Mouse (Mus musculus) MEL (cell line): ENCODE results near the gene Gak. TPM values are rescaled to one million over a fixed set of nuclear protein-coding genes. Genes with fewer than 3 reads are reported as not detected.

Source experiments
- DNase-seq: peaks from one replicate; pipeline ENCODE4 v3.0.0; 2011; ENCODE audit warnings: low read depth, low spot score
- H3K27ac ChIP-seq: 2 replicates; pipeline ENCODE4 v1.5.1; 2012; ENCODE audit warnings: low read depth, mild to moderate bottlenecking, control low read depth, low read length, moderate library complexity; ENCODE audit not compliant: control insufficient read depth
- H3K27me3 ChIP-seq, 2 experiments: fragments of 150-350 bp in 1 of 2; sonication (generic) in 1 of 2; 2 replicates each; pipeline ENCODE4 v1.6.1; 2012; ENCODE audit warnings: low read length in 2 of 2, mild to moderate bottlenecking in 2 of 2, improper control_type of control experiment in 1 of 2, moderate library complexity in 1 of 2; ENCODE audit not compliant: insufficient read depth in 2 of 2, control insufficient read depth in 1 of 2
- H3K36me3 ChIP-seq, 2 experiments: 2 replicates each; pipeline ENCODE4 v1.6.1; 2012 to 2014; ENCODE audit warnings: low read length in 2 of 2, improper control_type of control experiment in 1 of 2, inconsistent platforms in 1 of 2, mild to moderate bottlenecking in 1 of 2; ENCODE audit not compliant: insufficient read depth in 2 of 2, control insufficient read depth in 1 of 2
- H3K4me1 ChIP-seq, 2 experiments: fragments of 150-350 bp in 1 of 2; sonication (generic) in 1 of 2; 2 replicates each; pipeline ENCODE4 v1.6.1; 2012; ENCODE audit warnings: low read length in 2 of 2, improper control_type of control experiment in 1 of 2, mild to moderate bottlenecking in 1 of 2; ENCODE audit not compliant: insufficient read depth in 2 of 2, control insufficient read depth in 1 of 2
- H3K4me3 ChIP-seq, 2 experiments: fragments of 150-350 bp in 1 of 2; sonication (generic) in 1 of 2; 2 replicates each; pipeline ENCODE4 v1.5.1; 2012; ENCODE audit warnings: low read depth in 2 of 2, low read length in 2 of 2, mild to moderate bottlenecking in 2 of 2, moderate library complexity in 2 of 2, control low read depth in 1 of 2, improper control_type of control experiment in 1 of 2; ENCODE audit not compliant: control insufficient read depth in 1 of 2, insufficient read depth in 1 of 2
- H3K79me2 ChIP-seq: 2 replicates; pipeline ENCODE4 v1.6.1; 2012; ENCODE audit warnings: mild to moderate bottlenecking, low read length, moderate library complexity; ENCODE audit not compliant: control insufficient read depth, poor library complexity, insufficient read depth
- H3K9ac ChIP-seq: 2 replicates; pipeline ENCODE4 v1.6.1; 2012; ENCODE audit warnings: low read depth, mild to moderate bottlenecking, control low read depth, low read length, moderate library complexity; ENCODE audit not compliant: control insufficient read depth, poor library complexity, severe bottlenecking
- H3K9me3 ChIP-seq: fragments of 150-350 bp; sonication (generic); replicated peaks from 2 replicates; pipeline ENCODE4 v1.6.1; 2012; ENCODE audit warnings: mild to moderate bottlenecking, low read length, improper control_type of control experiment, moderate library complexity; ENCODE audit not compliant: insufficient read depth
- BHLHE40 ChIP-seq: IDR thresholded peaks from 2 replicates; pipeline ENCODE4 v1.6.1; 2012; ENCODE audit warnings: low read depth, mild to moderate bottlenecking, inconsistent platforms, low read length, improper control_type of control experiment, borderline replicate concordance
- CHD2 ChIP-seq: IDR thresholded peaks from 2 replicates; pipeline ENCODE4 v1.6.1; 2011; ENCODE audit warnings: low read length, improper control_type of control experiment
- CTCF ChIP-seq, 3 experiments: IDR thresholded peaks in 2 of 3; conservative IDR thresholded peaks in 1 of 3; 2 replicates each; pipeline ENCODE4 v1.5.1; 2011 to 2012; ENCODE audit warnings: low read length in 3 of 3, low read depth in 2 of 3, mild to moderate bottlenecking in 2 of 3, improper control_type of control experiment in 1 of 3, inconsistent platforms in 1 of 3, mixed read lengths in 1 of 3, moderate library complexity in 1 of 3; ENCODE audit not compliant: control insufficient read depth in 1 of 3, insufficient read depth in 1 of 3, poor library complexity in 1 of 3, severe bottlenecking in 1 of 3
- E2F4 ChIP-seq: IDR thresholded peaks from 2 replicates; pipeline ENCODE4 v1.6.1; 2011; ENCODE audit warnings: low read depth, low read length, improper control_type of control experiment, borderline replicate concordance
- GATA1 ChIP-seq: IDR thresholded peaks from 2 replicates; pipeline ENCODE4 v1.6.1; 2011; ENCODE audit warnings: low read depth, low read length, improper control_type of control experiment
- HCFC1 ChIP-seq: IDR thresholded peaks from 2 replicates; pipeline ENCODE4 v1.6.1; 2012; ENCODE audit warnings: low read depth, mild to moderate bottlenecking, inconsistent platforms, low read length, improper control_type of control experiment, moderate library complexity
- JUND ChIP-seq: IDR thresholded peaks from 2 replicates; pipeline ENCODE4 v1.6.1; 2011; ENCODE audit warnings: low read depth, mild to moderate bottlenecking, improper control_type of control experiment, low read length
- KAT2A ChIP-seq: conservative IDR thresholded peaks from 2 replicates; pipeline ENCODE4 v1.6.1; 2012; ENCODE audit warnings: low read depth, low read length, improper control_type of control experiment, inconsistent platforms
- MAFK ChIP-seq: IDR thresholded peaks from 2 replicates; pipeline ENCODE4 v1.6.1; 2011; ENCODE audit warnings: low read depth, mild to moderate bottlenecking, low read length, improper control_type of control experiment, borderline replicate concordance
- MYB ChIP-seq: IDR thresholded peaks from 2 replicates; pipeline ENCODE4 v1.6.1; 2011; ENCODE audit warnings: mild to moderate bottlenecking, low read depth, low read length, improper control_type of control experiment
- NELFE ChIP-seq: IDR thresholded peaks from 2 replicates; pipeline ENCODE4 v1.6.1; 2011; ENCODE audit warnings: low read depth, low read length, improper control_type of control experiment
- POLR2A ChIP-seq, 2 experiments: IDR thresholded peaks; 2 replicates each; pipeline ENCODE4 v1.6.1; 2011 to 2012; ENCODE audit warnings: low read length in 2 of 2, mild to moderate bottlenecking in 2 of 2, control low read depth in 1 of 2, improper control_type of control experiment in 1 of 2, low read depth in 1 of 2, moderate library complexity in 1 of 2; ENCODE audit not compliant: control insufficient read depth in 1 of 2, insufficient read depth in 1 of 2, poor library complexity in 1 of 2
- POLR2AphosphoS2 ChIP-seq: IDR thresholded peaks from 2 replicates; pipeline ENCODE4 v1.6.1; 2011; ENCODE audit warnings: low read length, improper control_type of control experiment
- POLR2AphosphoS5 ChIP-seq: IDR thresholded peaks from 2 replicates; pipeline ENCODE4 v1.6.1; 2012; ENCODE audit warnings: low read depth, borderline replicate concordance, mild to moderate bottlenecking, inconsistent platforms, low read length, moderate library complexity, mixed read lengths
- RAD21 ChIP-seq: IDR thresholded peaks from 2 replicates; pipeline ENCODE4 v1.6.1; 2011; ENCODE audit warnings: mild to moderate bottlenecking, low read depth, low read length, improper control_type of control experiment
- RCOR1 ChIP-seq: IDR thresholded peaks from 2 replicates; pipeline ENCODE4 v1.6.1; 2012; ENCODE audit warnings: low read depth, mild to moderate bottlenecking, inconsistent platforms, low read length, improper control_type of control experiment
- SIN3A ChIP-seq: IDR thresholded peaks from 2 replicates; pipeline ENCODE4 v1.6.1; 2012; ENCODE audit warnings: low read length, improper control_type of control experiment, inconsistent platforms
- UBTF ChIP-seq: IDR thresholded peaks from 2 replicates; pipeline ENCODE4 v1.6.1; 2012; ENCODE audit warnings: low read depth, mild to moderate bottlenecking, inconsistent platforms, low read length, improper control_type of control experiment, moderate library complexity, borderline replicate concordance; ENCODE audit not compliant: insufficient read depth
- USF1 ChIP-seq: IDR thresholded peaks from 2 replicates; pipeline ENCODE4 v1.6.1; 2014; ENCODE audit warnings: low read depth, mild to moderate bottlenecking, inconsistent platforms, low read length, improper control_type of control experiment, moderate library complexity
- ZKSCAN1 ChIP-seq: IDR thresholded peaks from 2 replicates; pipeline ENCODE4 v1.6.1; 2012; ENCODE audit warnings: low read depth, mild to moderate bottlenecking, inconsistent platforms, low read length, improper control_type of control experiment, moderate library complexity
- ZMIZ1 ChIP-seq: IDR thresholded peaks from 2 replicates; pipeline ENCODE4 v1.6.1; 2012; ENCODE audit warnings: low read depth, mild to moderate bottlenecking, inconsistent platforms, low read length, improper control_type of control experiment, moderate library complexity
- ZNF384 ChIP-seq: IDR thresholded peaks from 2 replicates; pipeline ENCODE4 v1.6.1; 2012; ENCODE audit warnings: low read depth, mild to moderate bottlenecking, inconsistent platforms, low read length, improper control_type of control experiment
- polyA plus RNA-seq, 2 experiments: library from polyadenylated mRNA; stranded (reverse) in 1 of 2; unstranded in 1 of 2; fragments of >175 nt in 1 of 2; fragments of >200 nt in 1 of 2; gene quantifications; 2 replicates each; pipeline versions ENCODE4 v1.2.1 to v1.2.4; 2012; ENCODE audit warnings: low replicate concordance in 2 of 2, low read depth in 1 of 2; ENCODE audit not compliant: insufficient read length in 2 of 2, insufficient read depth in 1 of 2, missing spikeins in 1 of 2
- total RNA-seq: library from RNA; depleted of rRNA; stranded (reverse); fragments of 300-350 nt; gene quantifications from 2 replicates; pipeline ENCODE4 v1.2.3, GENCODE M21; 2012

Gene Gak
- total and polyA plus RNA-seq, 3 experiments: 48.5 to 76.4 TPM; not detected in 1

GRCm38 (mm10) chr5:108599923-108600322 lies 29.6 kb downstream of the Gak start:
- H3K4me3 ChIP-seq: no peak overlapping the region
- H3K36me3 ChIP-seq: peaks cover 0 to 50% of the 10 kb centered on the region in 2 experiments; a peak in 2 of 4 replicates
- H3K9ac ChIP-seq: no peak overlapping the region
- H3K4me1 ChIP-seq: no peaks in the 10 kb centered on the region
- H3K27ac ChIP-seq: no peak overlapping the region
- TF ChIP-seq CTCF (IDR thresholded peaks at IDR 0.05 in 2 of 3, conservative IDR thresholded peaks at IDR 0.05 in 1 of 3; ENCODE audit: control insufficient read depth in 1 of 3, insufficient read depth in 1 of 3, low read depth in 2 of 3, low read length in 3 of 3, poor library complexity in 1 of 3, severe bottlenecking in 1 of 3) (no peak), RCOR1 (no peak), RAD21 (no peak), ZKSCAN1 (no peak), GATA1 (no peak), ZNF384 (no peak), POLR2A (IDR thresholded peaks at IDR 0.05; ENCODE audit: control insufficient read depth in 1 of 2, insufficient read depth in 1 of 2, low read depth in 1 of 2, low read length in 2 of 2, poor library complexity in 1 of 2) (no peak), UBTF (no peak), HCFC1 (no peak), POLR2AphosphoS5 (no peak), USF1 (no peak), SIN3A (no peak), E2F4 (no peak), JUND (no peak), KAT2A (no peak)
- no peak for DNase-seq
- H3K79me2 ChIP-seq: no peaks in the 10 kb centered on the region
- no peaks in the 10 kb centered on the region for H3K27me3 ChIP-seq
- no peaks in the 10 kb centered on the region for H3K9me3 ChIP-seq

GRCm38 (mm10) chr5:108581361-108581891 lies 48.1 kb downstream of the Gak start:
- H3K9me3 ChIP-seq: no peaks in the 10 kb centered on the region
- peaks cover 0 to 34% of the 10 kb centered on the region in 2 experiments; a peak in 2 of 4 replicates for H3K36me3 ChIP-seq
- DNase-seq: no peak
- no peak overlapping the region for H3K4me3 ChIP-seq
- no peak overlapping the region for H3K9ac ChIP-seq
- no peaks in the 10 kb centered on the region for H3K4me1 ChIP-seq
- no peak overlapping the region for H3K27ac ChIP-seq
- H3K79me2 ChIP-seq: no peaks in the 10 kb centered on the region
- no peaks in the 10 kb centered on the region for H3K27me3 ChIP-seq
- TF ChIP-seq CHD2: no peak
- TF ChIP-seq MAFK: no peak
- no peak for TF ChIP-seq RCOR1
- no peak for TF ChIP-seq USF1
- TF ChIP-seq POLR2AphosphoS2: no peak
- TF ChIP-seq BHLHE40: no peak
- TF ChIP-seq ZMIZ1: no peak
- TF ChIP-seq E2F4: no peak
- no peak for TF ChIP-seq MYB
- no peak for TF ChIP-seq NELFE
- TF ChIP-seq HCFC1: no peak
